Mouse (Mus musculus) large intestine, adult 2 months (tissue): ENCODE measurements around the gene Gm1604a. TPM values are rescaled to one million over a fixed set of nuclear protein-coding genes. Genes with fewer than 3 reads are reported as not detected.
"Not testable (repeated sequence)": the region's sequence is repeated elsewhere in the genome, so short reads cannot be mapped to it uniquely, and the experiment has no call there.

Experiments
- DNase-seq: peaks from one replicate; pipeline ENCODE4 v3.0.0-alpha.2; 2012; ENCODE audit warnings: low read depth, low spot score
- WGBS: fragments of 180-500 bp; shearing (Covaris S2); methylation state at CpG from one replicate; pipeline ENCODE4 v1.1.7; 2018; 5-methylcytosine and 5-hydroxymethylcytosine counted together
- polyA plus RNA-seq: library from polyadenylated mRNA; depleted of rRNA; stranded (reverse); fragments of >200 nt; gene quantifications from 2 replicates; pipeline ENCODE4 v1.2.3, GENCODE M21; 2012

The Gm1604a gene
- polyA plus RNA-seq, 1 experiment = not detected

DNA sequence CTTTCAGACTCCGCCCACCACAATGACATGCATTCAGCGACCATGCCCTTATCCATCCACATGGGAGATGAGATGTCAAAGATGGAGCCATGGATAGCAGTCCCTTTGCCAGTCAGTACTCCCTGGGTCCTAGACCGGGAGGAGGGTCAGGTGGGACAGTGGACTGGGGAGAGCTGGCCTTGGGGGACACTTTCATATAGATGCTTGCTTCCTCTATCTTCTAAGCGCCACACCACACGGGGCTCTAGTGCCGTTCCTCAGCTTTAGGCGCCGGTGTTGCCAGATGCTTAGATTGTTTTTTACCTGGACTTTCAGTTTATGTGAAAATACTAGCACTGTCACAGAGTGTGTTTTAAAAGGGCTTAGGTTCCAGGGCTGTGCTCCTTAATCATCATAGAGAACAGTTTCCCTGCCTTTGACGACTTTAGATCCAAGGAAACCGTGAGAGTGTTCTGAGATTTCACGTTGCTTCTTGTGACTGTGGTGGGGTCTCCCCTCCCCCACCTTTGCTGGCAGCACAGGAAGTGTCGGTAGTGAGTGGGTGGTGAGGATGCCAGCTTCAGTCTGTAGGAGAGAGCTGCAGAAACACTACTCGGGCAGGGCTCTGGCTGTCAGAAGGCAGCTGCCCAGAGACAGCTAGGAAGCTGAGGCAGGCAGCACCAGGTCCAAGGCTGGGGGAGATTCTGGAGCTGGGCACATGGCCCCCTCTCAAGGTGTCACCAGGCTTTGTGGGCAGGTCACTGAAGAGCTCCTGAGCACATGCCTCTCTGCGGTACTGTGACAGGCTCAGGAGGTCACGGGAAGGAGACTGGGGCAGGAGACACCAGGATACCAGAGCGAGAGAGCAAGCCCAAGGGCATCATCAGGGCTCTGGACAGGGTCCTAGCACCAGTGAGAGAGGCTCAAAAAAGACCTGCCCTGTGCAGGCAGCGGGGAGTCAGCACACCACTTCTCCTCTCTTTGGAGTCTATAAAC lies 8.1 kb downstream of the Gm1604a start:
- 40% methylated on average over 3 of the region's 17 CpGs for WGBS

DNA sequence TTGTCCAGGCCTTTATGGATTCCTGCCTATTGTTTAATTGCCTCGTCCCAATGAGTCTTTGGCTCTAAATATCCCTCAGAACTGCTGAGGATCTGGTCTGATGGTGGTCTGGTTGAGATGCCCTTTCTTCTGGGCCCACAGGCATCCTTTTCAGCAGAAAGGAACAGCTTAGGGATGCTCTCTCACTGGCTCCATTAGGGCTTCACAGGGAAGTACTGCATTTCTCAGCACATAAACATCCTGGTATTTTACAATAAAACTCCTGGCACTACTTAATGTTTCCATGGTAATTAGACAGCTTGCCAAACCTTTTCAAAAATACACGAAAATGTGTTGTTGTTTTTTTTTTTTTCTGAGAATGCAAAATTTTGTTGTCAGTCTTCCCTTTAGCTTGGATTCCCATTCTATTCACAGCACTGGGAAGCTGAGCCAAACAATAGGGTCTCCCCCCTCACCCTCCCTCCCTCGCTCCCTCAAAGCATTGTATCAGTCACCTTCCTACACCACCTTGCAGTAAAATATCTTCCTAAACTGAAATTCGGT lies 43.7 kb downstream of the Gm1604a start:
- 66% methylated on average over 3 of the region's 4 CpGs for WGBS
- not testable (repeated sequence) for DNase-seq

More for the DNA sequence above, 8.1 kb downstream of the Gm1604a start:
- DNase-seq = not testable (repeated sequence)

DNA sequence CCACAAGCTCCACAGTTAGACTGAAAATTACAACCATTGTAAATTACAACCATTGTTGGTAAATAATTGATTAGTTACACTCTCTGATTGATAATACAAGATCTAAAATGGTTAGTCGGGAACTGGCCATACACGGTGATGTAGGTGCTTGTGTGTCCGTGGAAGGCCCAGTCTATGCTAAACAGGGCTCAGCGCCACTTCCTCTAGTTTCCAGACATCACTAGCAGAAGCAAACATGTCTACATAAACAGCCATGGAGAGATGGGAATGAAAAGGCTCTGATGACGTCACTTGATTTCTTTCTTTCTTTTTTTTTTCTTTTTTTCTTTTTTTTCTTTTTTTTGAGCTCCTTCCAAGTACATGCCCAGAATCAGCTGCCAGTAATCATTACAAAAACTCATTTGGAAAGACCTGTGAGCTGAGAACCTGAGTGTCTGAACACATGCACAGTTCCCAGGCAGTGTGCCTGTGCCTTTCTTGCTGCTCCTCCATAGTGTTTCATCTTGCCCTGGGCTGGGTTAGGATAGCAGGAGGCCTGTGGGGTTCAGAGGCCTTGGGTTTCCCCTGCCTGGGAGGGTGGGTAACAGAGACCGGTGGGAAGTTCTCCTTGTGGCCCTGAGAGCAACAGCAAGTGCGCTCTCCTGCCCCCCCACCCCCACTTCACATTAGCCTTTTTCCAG lies 44.3 kb downstream of the Gm1604a start:
- not testable (repeated sequence) for DNase-seq
- WGBS = 68% methylated on average over 6 of the region's 7 CpGs

DNA sequence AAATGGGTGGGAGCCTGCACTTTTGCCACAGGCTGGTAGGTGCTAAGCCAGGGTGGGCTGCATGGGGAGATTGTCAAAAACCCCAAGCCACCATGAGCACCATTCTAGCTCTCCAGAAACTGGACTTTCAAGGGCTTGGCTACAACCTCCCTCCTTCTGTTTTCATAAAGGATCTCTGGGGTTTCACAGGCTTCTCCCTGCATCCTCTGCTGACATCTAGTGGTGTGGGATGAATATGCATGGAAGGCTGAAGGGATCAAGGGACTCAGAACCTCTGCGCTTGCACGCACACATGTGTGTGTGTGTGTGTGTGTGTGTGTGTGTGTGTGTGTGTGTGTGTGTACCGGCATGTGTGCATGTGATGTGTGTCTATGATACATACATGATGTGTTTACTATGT lies 49.1 kb downstream of the Gm1604a start:
- 7% methylated on average over 3 of the region's 3 CpGs for WGBS
- DNase-seq = not testable (repeated sequence)

DNA sequence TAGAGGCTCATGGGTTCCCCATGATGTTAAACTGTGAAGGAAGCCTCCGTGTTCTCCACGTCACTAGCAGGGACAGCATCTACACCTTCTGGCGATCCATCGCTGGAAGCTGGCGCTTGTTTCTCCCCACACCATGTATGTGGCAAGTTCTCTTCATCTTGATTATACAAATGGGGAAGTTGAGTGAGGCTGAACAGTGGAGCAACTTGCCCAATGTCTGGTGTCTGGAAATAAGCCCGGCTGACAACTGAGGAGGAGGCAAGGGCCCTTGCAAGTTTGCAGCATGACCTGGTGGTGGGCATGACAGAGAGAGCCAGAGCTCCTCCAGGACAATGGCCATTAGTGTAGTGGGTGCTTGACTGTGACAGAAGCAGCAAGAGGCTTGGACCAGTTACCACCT lies 50.2 kb downstream of the Gm1604a start:
- WGBS = 80% methylated on average over 5 of the region's 6 CpGs
- not testable (repeated sequence) for DNase-seq

DNA sequence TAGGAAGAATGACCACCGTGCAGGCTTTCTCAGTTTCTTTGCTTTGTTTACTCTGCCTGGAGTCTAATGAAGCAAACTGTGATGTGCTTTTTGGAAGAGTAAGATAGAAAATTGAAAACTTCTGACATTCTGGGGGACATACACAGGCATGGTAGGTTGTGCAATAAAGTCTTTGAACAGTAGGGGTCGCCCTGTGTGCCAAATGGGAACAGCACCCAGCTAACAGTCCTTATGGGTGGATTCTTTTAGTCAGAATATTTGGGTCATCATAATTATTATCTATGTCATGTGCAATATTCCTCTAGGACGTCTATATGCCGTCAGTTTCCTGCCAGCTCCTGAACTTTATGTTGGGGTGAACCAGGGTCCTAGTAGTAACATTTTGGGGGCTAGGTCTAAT lies 54.2 kb downstream of the Gm1604a start:
- not testable (repeated sequence) for DNase-seq
- WGBS = 10% methylated on average over 2 of the region's 4 CpGs

DNA sequence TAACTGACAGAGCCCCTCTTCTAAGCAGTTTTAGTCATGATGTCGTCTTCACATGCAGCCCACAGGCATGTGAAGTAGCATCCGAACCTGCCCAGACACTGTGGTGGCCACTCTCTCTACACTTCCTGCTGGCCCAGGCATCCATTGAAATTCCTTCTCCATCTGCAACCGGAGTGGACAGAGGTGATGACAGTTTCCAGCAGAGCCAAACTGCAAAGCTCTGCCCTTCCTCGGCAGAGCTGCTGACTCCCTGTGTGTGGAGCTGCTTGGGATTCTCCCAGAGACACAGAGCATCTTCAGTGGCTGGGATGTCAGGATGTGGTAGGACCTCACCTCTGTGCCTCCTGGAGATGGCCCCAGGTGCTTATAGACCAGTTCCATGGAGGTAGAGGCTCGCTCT lies 59.2 kb downstream of the Gm1604a start:
- DNase-seq = not testable (repeated sequence)
- no CpG with 5 or more reads among the region's 5 CpGs for WGBS

DNA sequence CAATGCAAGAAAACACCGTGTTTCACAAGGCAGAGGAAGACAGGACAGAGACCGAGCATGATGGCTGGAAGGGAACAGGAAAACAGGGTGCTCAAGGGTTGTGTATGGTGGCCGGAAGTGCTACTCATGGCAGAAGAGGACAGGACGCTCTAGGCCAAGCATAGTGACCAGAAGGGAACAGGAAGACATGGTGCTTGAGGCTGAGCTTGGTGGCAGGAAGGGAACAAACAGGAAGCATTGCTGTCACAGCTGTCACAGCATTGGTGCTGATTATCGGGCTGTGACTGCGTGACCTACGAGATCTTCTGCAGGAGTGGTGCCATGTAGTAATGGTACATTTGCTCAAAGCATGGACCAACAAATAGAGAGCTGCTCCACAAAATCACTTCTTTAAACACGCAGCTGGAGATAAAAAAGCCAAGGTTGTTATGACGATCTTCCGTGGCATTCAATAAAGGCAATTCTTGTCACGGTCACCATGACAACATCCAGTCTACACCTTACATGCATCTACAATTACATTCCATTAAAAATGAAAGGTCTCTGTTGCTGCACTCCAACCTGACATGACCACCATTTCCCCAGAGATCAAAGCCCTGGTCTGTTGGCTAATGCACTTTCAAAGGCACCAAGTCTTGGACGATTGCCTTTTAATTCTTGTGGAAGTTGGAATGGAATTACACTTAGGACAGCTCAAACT lies 60.3 kb downstream of the Gm1604a start:
- DNase-seq = not testable (repeated sequence)
- no CpG with 5 or more reads among the region's 12 CpGs for WGBS

DNA sequence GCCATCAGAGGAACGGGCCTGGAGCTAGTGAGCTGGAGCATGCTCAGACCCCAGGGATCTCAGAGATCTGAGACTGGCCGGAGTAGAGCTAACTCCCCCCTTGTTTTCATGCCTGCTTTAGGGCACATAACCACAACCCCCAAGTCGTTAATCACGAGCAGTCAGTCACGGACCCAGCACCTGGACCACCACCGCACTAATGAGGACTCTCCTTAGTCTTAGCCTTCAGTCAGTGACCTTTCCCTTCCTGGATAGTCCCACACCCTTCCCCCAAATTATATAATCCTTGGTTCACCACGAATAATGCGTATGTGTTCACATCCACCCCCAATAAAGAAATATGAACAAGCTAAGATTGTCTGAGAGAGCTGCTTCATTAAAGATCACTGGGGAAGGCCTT lies 61.5 kb downstream of the Gm1604a start:
- 86% methylated on average over 6 of the region's 8 CpGs for WGBS
- DNase-seq = not testable (repeated sequence)

DNA sequence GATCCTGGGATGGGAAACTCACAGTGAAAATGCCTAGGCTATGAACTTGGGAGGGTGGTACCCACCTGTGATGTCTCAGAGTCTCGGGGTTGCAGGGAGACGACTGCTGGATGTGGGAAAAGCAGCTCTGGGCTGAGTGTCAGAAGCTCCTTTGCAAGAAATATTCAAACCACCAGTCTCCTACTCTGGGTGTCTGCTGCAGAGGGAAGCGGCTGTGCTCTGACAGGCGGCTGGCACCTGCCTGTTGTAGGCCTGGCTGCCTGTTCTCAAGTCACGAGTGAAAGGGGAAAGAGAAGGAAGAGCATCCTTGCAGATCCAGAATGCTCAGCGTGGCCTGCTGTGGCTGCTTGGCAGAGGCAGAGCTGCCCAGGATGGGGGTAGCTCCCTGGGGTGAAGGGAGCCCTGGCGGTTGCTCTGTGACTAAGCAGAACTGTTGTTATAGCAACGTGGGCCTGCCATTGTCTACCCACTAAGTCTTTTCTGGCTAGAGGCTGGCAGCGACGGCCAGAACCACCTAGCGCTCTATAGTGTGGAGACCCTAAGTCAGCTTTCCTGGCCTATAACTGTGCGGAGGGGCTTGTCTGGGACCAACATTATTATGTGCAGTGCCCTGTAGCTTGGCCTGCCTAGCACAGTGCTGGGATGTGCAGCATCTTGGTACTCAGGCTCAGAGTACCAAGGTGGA lies 72.6 kb downstream of the Gm1604a start:
- not testable (repeated sequence) for DNase-seq
- WGBS = no CpG with 5 or more reads among the region's 12 CpGs

DNA sequence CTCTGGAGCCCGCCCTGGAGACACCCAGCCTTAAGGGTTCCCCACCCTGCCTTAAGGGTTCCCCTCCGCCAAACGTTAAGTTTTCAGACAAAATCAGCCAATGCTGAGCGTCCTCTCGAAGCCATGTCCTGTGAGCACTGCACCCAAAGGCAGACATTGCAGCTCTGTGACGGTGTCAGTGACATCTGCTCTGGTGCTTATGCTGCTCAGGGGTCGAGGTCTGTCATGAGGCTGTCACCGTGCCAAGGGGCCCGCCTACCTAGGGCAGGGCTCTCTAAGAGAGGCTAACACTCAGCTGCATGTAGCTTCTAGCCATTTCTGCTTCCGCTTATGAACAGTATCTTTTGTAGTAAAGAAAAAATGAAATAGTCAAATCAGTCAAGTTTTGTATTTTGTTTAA lies 73.7 kb downstream of the Gm1604a start:
- WGBS = 51% methylated on average over 7 of the region's 10 CpGs
- DNase-seq = not testable (repeated sequence)

DNA sequence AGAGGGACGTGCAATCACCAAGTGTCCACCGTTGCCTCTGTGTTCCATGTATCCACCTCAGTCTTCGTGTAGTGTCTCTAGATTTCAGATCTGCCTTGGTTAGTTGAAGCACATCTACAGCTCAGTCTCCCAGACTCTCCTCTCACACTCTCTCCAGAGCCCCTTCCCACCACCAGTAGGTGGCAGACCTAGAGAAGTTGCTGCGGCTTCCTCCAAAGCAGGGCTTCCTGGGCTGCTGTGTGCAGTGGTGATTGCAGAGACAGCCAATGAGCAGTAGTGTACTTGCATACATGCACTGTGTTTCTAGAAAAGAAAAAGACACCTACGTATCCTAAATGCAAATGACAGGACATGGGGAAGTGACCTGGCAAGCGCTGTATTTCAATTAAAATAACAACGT lies 77.6 kb downstream of the Gm1604a start:
- no CpG with 5 or more reads among the region's 7 CpGs for WGBS
- DNase-seq = not testable (repeated sequence)

DNA sequence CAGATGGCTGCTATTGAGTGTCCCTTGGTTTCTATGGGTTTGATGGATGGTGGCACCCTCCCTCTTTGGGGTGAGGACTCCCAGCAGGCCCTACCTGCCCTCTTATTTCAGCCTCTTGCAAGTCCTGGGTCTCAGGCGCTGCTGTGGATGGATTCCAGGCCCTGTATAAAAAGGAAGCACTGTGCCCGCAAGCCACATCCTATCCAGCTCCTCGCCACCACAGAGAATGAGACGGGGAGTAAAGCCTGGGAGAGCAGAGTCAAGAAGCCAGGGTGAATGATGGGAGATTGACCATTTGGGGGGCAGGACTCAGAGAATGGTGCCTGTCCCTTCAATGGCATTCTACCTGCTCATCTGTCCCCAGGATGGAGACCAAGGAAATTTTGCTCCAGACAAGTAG lies 86.3 kb downstream of the Gm1604a start:
- DNase-seq = not testable (repeated sequence)
- WGBS = 88% methylated on average over 4 of the region's 4 CpGs

DNA sequence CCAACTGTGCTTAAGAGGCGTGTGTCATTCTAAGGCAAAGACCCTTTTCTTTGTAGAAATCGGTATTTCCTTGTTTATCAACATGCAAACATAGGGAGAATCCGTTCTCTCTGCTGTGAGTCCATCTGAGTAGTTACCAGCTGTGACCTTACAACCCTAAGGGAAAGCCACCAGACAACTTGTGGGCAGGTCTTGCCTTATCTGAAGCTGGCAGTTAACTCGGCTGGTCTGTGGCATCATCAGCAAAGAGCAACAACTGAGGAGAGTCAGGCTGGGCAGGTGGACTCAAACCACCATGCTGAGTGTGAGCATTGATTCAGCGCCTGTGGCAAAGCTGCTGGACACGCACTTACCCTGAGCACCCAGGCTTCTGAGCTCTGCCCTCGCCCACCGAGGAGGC lies 90.9 kb downstream of the Gm1604a start:
- WGBS = 65% methylated on average over 8 of the region's 8 CpGs
- DNase-seq = not testable (repeated sequence)

DNA sequence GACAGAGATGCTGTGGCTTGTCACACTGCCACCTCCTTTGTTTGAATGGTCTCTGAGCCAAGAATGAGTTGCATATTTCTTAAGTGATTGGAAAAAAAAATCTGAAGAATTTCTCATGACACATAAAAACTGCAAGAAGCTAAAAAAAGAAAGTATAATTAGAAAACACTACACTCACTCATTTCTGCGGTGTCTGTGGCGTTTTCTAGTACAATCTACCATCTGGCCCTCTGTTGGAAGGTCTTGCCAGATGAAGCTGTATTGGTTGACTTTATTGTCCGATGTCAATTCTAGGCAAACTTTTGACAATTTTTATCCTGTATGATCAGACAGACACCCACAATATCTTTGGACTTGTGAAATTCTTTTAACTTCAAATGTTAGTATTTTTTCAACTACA lies 95.5 kb downstream of the Gm1604a start:
- WGBS = 87% methylated on average over 3 of the region's 3 CpGs

DNA sequence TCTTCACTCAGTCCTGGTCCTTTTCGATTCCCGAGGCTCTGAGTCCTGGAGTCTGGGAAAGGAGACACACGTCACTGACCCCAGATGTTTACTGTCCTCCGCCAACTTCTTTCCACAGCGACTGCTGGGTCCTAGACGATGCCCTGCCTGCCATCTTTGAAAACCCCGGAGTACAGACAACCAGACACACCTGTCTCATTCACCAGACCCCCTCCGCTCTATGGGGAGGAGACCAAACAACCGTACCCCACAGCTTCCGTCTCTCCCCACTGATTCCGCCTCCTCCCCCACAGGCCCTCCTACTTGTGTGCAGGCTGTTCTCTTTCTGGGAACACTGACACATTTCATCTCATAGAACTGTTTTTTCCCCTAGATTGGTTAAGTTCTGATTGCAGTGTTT lies 97.2 kb downstream of the Gm1604a start:
- 66% methylated on average over 11 of the region's 11 CpGs for WGBS
- not testable (repeated sequence) for DNase-seq

More for the DNA sequence above, 95.5 kb downstream of the Gm1604a start:
- DNase-seq = not testable (repeated sequence)

DNA sequence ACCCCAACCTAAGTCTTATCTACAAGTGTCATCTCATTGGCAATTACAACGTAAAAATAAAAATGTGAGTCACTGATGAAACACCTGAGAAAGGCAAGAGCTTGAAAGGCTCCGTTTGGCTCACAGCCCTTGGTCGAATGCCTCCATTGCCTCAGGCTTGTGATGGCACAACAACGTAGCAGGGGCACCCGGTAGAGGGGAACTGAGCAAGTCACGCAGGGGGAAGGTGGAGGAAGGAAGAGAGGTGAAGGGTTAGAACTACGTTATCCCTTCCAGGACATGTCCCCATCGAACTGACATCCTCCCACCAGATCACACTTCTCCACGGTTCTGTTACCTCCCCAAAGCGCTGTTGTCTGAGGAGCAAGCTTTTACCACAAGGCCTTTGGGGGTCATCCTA lies 101.1 kb downstream of the Gm1604a start:
- not testable (repeated sequence) for DNase-seq
- 63% methylated on average over 8 of the region's 10 CpGs for WGBS

DNA sequence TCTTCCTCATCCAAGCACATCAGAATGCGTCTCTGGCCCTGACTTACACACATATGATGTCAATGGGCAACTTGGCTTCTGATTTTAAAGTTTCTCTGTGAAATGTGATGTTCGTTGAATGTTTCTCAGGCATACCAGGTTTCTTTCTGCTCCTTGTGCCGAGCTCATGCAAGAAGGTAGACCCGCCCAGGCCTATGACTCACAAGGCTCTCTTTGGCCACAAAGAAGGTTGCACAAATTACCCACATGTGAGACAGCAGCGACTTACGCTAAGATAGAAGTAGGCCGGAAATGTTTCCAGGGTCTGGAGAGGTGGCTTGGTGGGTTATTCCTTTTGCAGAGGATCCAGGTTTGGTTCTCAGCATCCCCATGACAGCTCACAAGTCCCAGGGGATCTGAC lies 108.6 kb downstream of the Gm1604a start:
- WGBS = no CpG with 5 or more reads among the region's 7 CpGs
- not testable (repeated sequence) for DNase-seq

DNA sequence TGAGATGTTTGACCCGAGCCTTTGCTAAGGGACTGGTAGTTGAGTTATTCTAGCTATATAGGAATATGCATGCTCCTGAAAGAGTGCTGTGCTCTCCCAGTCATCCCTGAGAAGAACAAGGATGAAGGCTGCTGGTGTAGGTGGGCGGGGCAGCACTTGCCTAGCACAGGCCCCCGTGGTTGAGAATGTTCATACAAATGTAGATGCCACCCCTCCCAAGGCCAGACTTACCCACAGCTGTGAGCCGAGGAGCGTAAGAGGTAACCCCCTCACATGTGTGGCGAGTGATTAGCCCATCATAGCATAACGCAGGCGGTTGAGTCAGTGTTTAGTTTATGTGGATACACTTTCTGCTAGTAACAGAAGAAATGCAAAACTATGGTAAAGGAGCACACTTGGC lies 109.9 kb downstream of the Gm1604a start:
- 82% methylated on average over 7 of the region's 8 CpGs for WGBS
- not testable (repeated sequence) for DNase-seq
